Mouse (Mus musculus) liver, postnatal 0 days (tissue): ENCODE data around the gene Gm28372.

Experiments used
- CTCF ChIP-seq: sonication (generic); IDR thresholded peaks from 2 replicates; pipeline ENCODE4 v1.5.1; 2016; ENCODE audit warnings: antibody characterized with exemption, low read depth
- EP300 ChIP-seq: IDR thresholded peaks from 2 replicates; pipeline ENCODE4 v1.6.1; 2016; ENCODE audit warnings: antibody characterized with exemption, low read depth, mild to moderate bottlenecking

GRCm38 (mm10) chr2:130411558-130412495, 6.8 kb downstream of the Gm28372 start:
- TF ChIP-seq CTCF (peak; percentile 92), EP300 (no peak)
